Mouse (Mus musculus) heart, embryonic 12.5 days (tissue): ENCODE data around the gene Gm13277. TPM values are rescaled to one million over a fixed set of nuclear protein-coding genes. Genes with fewer than 3 reads are reported as not detected.
"Not testable (repeated sequence)": the region's sequence is repeated elsewhere in the genome, so short reads cannot be mapped to it uniquely, and the experiment has no call there.

ENCODE experiments used
- ATAC-seq: fragments of 200-750 bp; cut with Nextera tagmentation; 2 replicates; pipeline ENCODE4 v1.8.0; 2017; ENCODE audit warnings: moderate TSS enrichment, moderate library complexity; ENCODE audit not compliant: insufficient number of reproducible peaks, low FRiP score
- H3K27ac ChIP-seq: fragments of 300-500 bp; sonication (generic); 2 replicates; pipeline ENCODE4 v1.5.1; 2016; ENCODE audit warnings: mild to moderate bottlenecking, moderate library complexity; ENCODE audit not compliant: poor library complexity, severe bottlenecking
- H3K27me3 ChIP-seq: fragments of 300-500 bp; sonication (generic); replicated peaks from 2 replicates; pipeline ENCODE4 v1.6.1; 2016; ENCODE audit warnings: mild to moderate bottlenecking, moderate library complexity
- H3K36me3 ChIP-seq: fragments of 300-500 bp; sonication (generic); 2 replicates; pipeline ENCODE4 v1.6.1; 2016; ENCODE audit warnings: mild to moderate bottlenecking, moderate library complexity
- H3K4me1 ChIP-seq: fragments of 300-500 bp; sonication (generic); replicated peaks from 2 replicates; pipeline ENCODE4 v1.6.1; 2016; ENCODE audit warnings: mild to moderate bottlenecking
- H3K4me2 ChIP-seq: fragments of 300-500 bp; sonication (generic); 2 replicates; pipeline ENCODE4 v1.6.1; 2016; ENCODE audit warnings: mild to moderate bottlenecking, moderate library complexity
- H3K4me3 ChIP-seq: fragments of 300-500 bp; sonication (generic); 2 replicates; pipeline ENCODE4 v1.5.1; 2016; ENCODE audit warnings: mild to moderate bottlenecking
- H3K9ac ChIP-seq: fragments of 300-500 bp; sonication (generic); 2 replicates; pipeline ENCODE4 v1.6.1; 2016; ENCODE audit warnings: mild to moderate bottlenecking, moderate library complexity
- H3K9me3 ChIP-seq: fragments of 300-500 bp; sonication (generic); replicated peaks from 2 replicates; pipeline ENCODE4 v1.6.1; 2016; ENCODE audit warnings: mild to moderate bottlenecking, moderate library complexity
- WGBS: fragments of 180-500 bp; shearing (Covaris S2); methylation state at CpG from one replicate; pipeline ENCODE4 v1.1.7; 2016; 5-methylcytosine and 5-hydroxymethylcytosine counted together
- polyA plus RNA-seq: library from polyadenylated mRNA; unstranded; fragments of >200 nt; fragmentation: Nextera tagmentation; extraction: Ambion mirVana; gene quantifications from 2 replicates; pipeline ENCODE4 v1.2.1, GENCODE M21; 2016

Gene Gm13277
- not detected in 2 replicates for polyA plus RNA-seq

DNA sequence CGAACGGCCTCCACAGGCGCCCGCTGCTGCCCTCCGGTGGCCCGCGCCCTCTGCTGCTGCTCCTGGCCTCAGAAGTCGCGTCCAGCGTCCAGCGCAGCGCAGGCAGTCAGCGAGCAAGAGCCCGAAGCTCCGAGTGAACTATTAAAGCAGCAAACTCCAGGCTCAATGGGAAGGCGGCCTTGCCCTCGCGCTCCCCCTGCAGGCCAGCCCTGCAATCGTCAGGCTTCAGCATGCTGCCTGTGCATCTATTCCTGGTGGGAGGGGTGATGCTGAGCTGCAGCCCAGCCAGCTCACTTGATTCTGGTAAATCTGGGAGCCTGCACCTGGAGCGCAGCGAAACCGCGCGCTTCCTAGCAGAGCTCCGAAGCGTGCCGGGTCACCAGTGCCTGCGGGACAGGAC, at the start of gene Gm13277:
Gm13277 (plus strand) TSS at position 231 of the 400 bp plus-strand sequence.
- not testable (repeated sequence) for H3K4me1 ChIP-seq, H3K4me3 ChIP-seq, H3K9ac ChIP-seq, ATAC-seq, H3K36me3 ChIP-seq, H3K27ac ChIP-seq, H3K4me2 ChIP-seq, H3K27me3 ChIP-seq, H3K9me3 ChIP-seq
- 0% methylated on average over 4 of the region's 28 CpGs for WGBS

- no peak overlapping the region for H3K9ac ChIP-seq
- H3K36me3 ChIP-seq: no peaks in the 10 kb centered on the region
- H3K4me3 ChIP-seq: no peak overlapping the region
- H3K27ac ChIP-seq: no peak overlapping the region
- WGBS: 88% methylated on average over 6 of the region's 6 CpGs
- H3K27me3 ChIP-seq: no peaks in the 10 kb centered on the region
- H3K4me2 ChIP-seq: no peak overlapping the region
- H3K9me3 ChIP-seq: no peaks in the 10 kb centered on the region
- ATAC-seq: no peak
- 0 out of 2 replicates have a peak, but pooled peaks cover 4% of the 10 kb centered on the region for H3K4me1 ChIP-seq
Measured at GRCm38 (mm10) chr4:88739036-88739435, 49.4 kb upstream of the Gm13277 start.

- Histone ChIP-seq H3K27me3 (no peaks in the 10 kb centered on the region), H3K4me1 (0 out of 2 replicates have a peak, but pooled peaks cover 4% of the 10 kb centered on the region), H3K27ac (no peak overlapping the region), H3K4me2 (no peak overlapping the region), H3K4me3 (no peak overlapping the region), H3K9ac (no peak overlapping the region), H3K9me3 (no peaks in the 10 kb centered on the region), H3K36me3 (no peaks in the 10 kb centered on the region)
- WGBS: 74% methylated on average over 4 of the region's 4 CpGs
- ATAC-seq: no peak
Measured at GRCm38 (mm10) chr4:88741426-88741825, 47.0 kb upstream of the Gm13277 start.

- 72% methylated on average over 7 of the region's 7 CpGs for WGBS
- Histone ChIP-seq H3K27me3 (no peaks in the 10 kb centered on the region), H3K27ac (no peak overlapping the region), H3K4me1 (0 out of 2 replicates have a peak, but pooled peaks cover 2% of the 10 kb centered on the region), H3K9me3 (no peaks in the 10 kb centered on the region), H3K36me3 (no peaks in the 10 kb centered on the region), H3K4me2 (no peak overlapping the region), H3K4me3 (no peak overlapping the region), H3K9ac (no peak overlapping the region)
- no peak for ATAC-seq
Measured at GRCm38 (mm10) chr4:88742771-88743371, 45.6 kb upstream of the Gm13277 start.

- H3K27ac ChIP-seq: no peak overlapping the region
- no peak overlapping the region for H3K9ac ChIP-seq
- no peak for ATAC-seq
- 68% methylated on average over 3 of the region's 3 CpGs for WGBS
- H3K4me3 ChIP-seq: no peak overlapping the region
- H3K4me1 ChIP-seq: no peaks in the 10 kb centered on the region
- H3K4me2 ChIP-seq: no peak overlapping the region
- H3K27me3 ChIP-seq: peaks cover 3% of the 10 kb centered on the region; the same call in 1 of the 2 replicates
- no peaks in the 10 kb centered on the region for H3K36me3 ChIP-seq
- no peaks in the 10 kb centered on the region for H3K9me3 ChIP-seq
Measured at GRCm38 (mm10) chr4:88744207-88744606, 44.2 kb upstream of the Gm13277 start.

GRCm38 (mm10) chr4:88749926-88750325, 38.5 kb upstream of the Gm13277 start:
- Histone ChIP-seq H3K4me1 (no peaks in the 10 kb centered on the region), H3K36me3 (no peaks in the 10 kb centered on the region), H3K27me3 (peaks cover 3% of the 10 kb centered on the region; the same call in 1 of the 2 replicates), H3K4me2 (no peak overlapping the region), H3K9me3 (no peaks in the 10 kb centered on the region), H3K4me3 (no peak overlapping the region), H3K27ac (no peak overlapping the region), H3K9ac (no peak overlapping the region)
- WGBS: 53% methylated on average over 6 of the region's 6 CpGs
- no peak for ATAC-seq

DNA sequence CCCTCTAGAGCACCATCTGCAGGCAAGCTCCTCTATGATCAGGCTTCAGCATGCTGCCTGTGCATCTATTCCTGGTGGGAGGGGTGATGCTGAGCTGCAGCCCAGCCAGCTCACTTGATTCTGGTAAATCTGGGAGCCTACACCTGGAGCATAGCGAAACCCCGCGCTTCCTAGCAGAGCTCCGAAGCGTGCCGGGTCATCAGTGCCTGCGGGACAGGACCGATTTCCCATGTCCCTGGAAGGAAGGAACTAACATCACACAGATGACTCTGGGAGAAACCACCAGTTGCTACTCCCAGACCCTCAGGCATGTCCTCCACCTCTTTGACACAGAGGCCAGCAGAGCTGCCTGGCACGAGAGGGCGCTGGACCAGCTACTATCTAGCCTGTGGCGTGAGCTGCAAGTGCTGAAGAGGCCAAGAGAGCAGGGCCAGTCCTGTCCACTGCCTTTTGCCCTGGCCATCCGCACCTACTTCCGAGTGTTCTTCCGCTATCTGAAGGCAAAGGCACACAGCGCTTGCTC, 33.6 kb upstream of the Gm13277 start, which contains the start of gene Gm13271:
Gm13271 (plus strand) TSS at position 51 of the 523 bp plus-strand sequence.
- not testable (repeated sequence) for H3K27ac ChIP-seq, H3K9ac ChIP-seq, H3K9me3 ChIP-seq, H3K4me2 ChIP-seq, ATAC-seq, H3K36me3 ChIP-seq, H3K4me3 ChIP-seq, H3K4me1 ChIP-seq, H3K27me3 ChIP-seq
- 56% methylated on average over 15 of the region's 15 CpGs for WGBS

DNA sequence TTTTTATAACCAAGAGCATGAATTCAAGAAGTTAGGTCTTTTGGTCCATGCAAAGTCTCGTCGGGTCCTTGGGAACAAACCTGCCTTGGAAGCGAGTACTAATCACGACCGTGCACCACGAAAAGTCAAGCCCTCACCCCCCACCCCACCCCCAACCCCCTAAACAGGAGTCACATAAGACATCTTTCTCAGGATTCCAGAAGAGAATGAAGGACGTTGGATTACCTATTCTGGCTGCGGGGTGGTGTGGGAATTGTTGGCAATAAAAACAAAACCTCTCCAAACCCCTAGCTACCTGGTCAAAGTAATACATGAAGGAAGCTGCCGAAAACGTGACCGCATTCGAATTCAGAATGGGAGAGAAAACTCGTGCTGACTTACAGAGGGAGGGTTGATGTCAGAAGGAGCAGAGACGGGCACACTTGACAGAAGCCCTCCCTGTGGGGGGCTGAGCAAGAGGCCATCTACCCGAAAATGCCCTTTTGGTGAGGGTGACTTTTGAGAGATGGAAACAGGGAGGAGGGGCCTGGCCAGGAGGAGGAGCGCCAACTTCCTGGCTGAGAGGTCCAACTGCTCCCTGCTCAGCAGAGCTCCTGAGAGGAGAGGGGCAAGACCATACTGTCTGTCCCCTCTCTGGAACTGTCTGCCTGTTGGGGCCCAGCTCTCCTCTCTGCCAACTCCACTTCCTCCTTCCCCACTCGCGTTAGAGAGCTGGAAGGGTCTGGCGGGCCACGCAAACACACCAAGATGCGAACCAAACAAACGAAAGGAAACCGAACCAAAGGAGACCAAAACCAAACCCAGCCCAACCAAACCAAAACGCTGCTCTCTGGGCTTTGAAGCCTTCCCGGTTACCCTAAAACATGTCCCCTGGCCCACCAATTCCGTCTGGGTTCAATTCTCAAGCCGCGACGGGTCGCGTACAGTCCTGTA, 31.6 kb upstream of the Gm13277 start:
- H3K27me3 ChIP-seq, ATAC-seq, H3K9me3 ChIP-seq, H3K4me1 ChIP-seq, H3K36me3 ChIP-seq: not testable (repeated sequence)
- H3K4me3 ChIP-seq: peak overlapping the region; percentile 64
- peak overlapping the region; percentile 77 for H3K4me2 ChIP-seq
- WGBS: 9% methylated on average over 29 of the region's 31 CpGs
- peak overlapping the region; percentile 85 for H3K9ac ChIP-seq
- H3K27ac ChIP-seq: peak overlapping the region; percentile 98

DNA sequence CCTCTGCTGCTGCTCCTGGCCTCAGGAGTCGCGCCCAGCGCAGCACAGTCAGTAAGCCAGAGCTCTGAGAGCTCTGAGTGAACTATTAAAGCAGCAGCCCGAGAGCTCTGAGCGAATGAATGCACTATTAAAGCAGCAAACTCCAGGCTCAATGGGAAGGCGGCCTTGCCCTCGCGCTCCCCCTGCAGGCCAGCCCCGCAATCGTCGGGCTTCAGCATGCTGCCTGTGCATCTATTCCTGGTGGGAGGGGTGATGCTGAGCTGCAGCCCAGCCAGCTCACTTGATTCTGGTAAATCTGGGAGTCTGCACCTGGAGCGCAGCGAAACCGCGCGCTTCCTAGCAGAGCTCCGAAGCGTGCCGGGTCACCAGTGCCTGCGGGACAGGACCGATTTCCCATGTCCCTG, 30.8 kb upstream of the Gm13277 start:
- H3K4me3 ChIP-seq: peak overlapping the region; percentile 64
- H3K9ac ChIP-seq: peak overlapping the region; percentile 85
- peak; percentile 97 for ATAC-seq
- H3K27me3 ChIP-seq, H3K36me3 ChIP-seq, H3K4me1 ChIP-seq, H3K9me3 ChIP-seq: not testable (repeated sequence)
- under 1% methylated on average over 21 of the region's 21 CpGs for WGBS
- peak overlapping the region; percentile 77 for H3K4me2 ChIP-seq
- peak overlapping the region; percentile 98 for H3K27ac ChIP-seq

DNA sequence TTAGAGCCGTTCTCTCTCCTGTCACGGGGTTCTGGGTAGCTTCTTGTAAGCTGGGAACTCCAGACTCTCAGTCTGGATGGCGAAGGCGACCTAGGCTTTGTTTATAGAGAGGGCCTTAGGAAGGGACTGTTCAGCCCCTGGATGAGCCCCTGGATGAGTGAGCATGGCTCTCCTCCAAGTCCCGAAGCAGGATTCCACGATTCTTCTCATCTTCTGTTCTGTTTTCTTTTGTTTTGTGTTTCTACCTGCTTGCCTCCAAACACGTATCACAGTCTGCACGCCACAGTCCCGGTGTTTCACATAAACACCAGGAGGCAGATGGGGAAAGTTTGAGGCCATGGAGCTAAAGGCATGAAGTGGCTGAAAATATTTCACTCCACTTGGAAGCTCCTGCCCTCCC, 29.7 kb upstream of the Gm13277 start:
- not testable (repeated sequence) for H3K4me3 ChIP-seq, H3K4me1 ChIP-seq, H3K9ac ChIP-seq, H3K9me3 ChIP-seq, H3K27me3 ChIP-seq, H3K4me2 ChIP-seq, H3K27ac ChIP-seq, ATAC-seq, H3K36me3 ChIP-seq
- 80% methylated on average over 9 of the region's 9 CpGs for WGBS

- H3K27ac ChIP-seq, ATAC-seq: not testable (repeated sequence)
- 14% methylated on average over 12 of the region's 14 CpGs for WGBS
Measured at GRCm38 (mm10) chr4:88759610-88760268, 28.7 kb upstream of the Gm13277 start, which contains the start of gene Gm13283. Gm13283 (plus strand) TSS chr4:88760119.

More at GRCm38 (mm10) chr4:88759610-88760268, 28.7 kb upstream of the Gm13277 start, which contains the start of gene Gm13283:
- not testable (repeated sequence) for H3K4me1 ChIP-seq, H3K9me3 ChIP-seq, H3K27me3 ChIP-seq, H3K36me3 ChIP-seq
- peak within 1 kb of the TSS; percentile 36 for H3K4me3 ChIP-seq
- peak within 1 kb of the TSS; percentile 61; the same call in 1 of the 2 replicates for H3K9ac ChIP-seq
- H3K4me2 ChIP-seq: peak within 1 kb of the TSS; percentile 58
